Mouse (Mus musculus) heart, adult 2 months (tissue): Measurements from ENCODE around the gene Plxnc1.

Experiments used
- CTCF ChIP-seq: fragments of 200-600 bp; IDR thresholded peaks from 2 replicates; pipeline ENCODE4 v1.8.1; 2022; ENCODE audit warnings: antibody characterized with exemption, mild to moderate bottlenecking, moderate library complexity
- EP300 ChIP-seq: fragments of 200-500 bp; IDR thresholded peaks from 2 replicates; pipeline ENCODE4 v1.6.1; 2011; ENCODE audit warnings: low read depth, low read length, control low read depth; ENCODE audit not compliant: insufficient read depth

- no peak for TF ChIP-seq EP300
- no peak for TF ChIP-seq CTCF
These were observed 16.5 kb downstream of the Plxnc1 start for GRCm38 (mm10) chr10:94928164-94928563.
